Mouse (Mus musculus): ENCODE measurements around the gene Pbsn. TPM values are rescaled to one million over a fixed set of nuclear protein-coding genes. Genes with fewer than 3 reads are reported as not detected.

Pbsn gene
- polyA plus RNA-seq, 1 experiment: not detected

DNA sequence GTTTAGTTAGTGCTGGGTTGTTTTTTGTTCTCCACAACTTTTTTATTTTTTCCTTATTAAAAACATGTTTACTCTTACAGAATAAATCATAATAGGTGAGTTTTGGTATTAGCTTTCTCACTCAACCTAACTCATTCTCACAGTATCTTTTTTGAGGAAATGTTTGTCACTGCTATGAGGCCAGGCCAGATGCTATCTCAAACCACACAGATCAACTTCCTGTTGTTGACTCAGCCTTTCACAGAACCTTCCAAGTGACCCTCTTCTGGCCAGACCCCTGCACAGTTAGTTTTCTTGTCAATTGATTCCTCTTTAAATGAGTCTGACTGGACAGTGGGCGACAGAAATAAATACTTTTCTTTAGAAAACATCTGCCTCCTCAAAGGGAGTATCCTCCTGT is 51.9 kb downstream of the Pbsn start:
- DNase-seq: no peak
- WGBS: 57% methylated on average over 1 of the region's 1 CpGs

DNA sequence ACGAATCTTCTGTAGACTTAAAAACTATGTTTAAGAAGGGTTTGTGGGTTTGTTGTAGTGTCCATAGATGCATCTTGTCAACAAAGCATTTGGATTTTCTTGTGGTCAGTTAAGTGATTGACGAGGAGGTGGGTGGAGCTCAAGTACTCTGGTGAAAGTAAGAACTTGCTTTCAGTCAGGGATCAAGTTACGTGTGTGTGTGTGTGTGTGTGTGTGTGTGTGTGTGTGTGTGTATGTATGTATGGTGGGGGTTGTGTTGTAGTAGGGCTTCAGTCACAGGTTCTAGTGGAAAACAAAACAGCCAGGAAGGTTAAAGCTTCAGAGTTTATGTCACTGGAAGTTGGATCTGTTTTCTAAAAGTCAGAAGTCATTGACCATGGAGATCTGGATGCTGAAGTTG is 53.9 kb downstream of the Pbsn start:
- Histone ChIP-seq H3K4me3 (ENCODE audit: control insufficient read depth, insufficient read depth, low read length) (no peak overlapping the region), H3K27me3 (ENCODE audit: control insufficient read depth, insufficient read depth, low read length) (no peaks in the 10 kb centered on the region), H3K36me3 (ENCODE audit: control insufficient read depth, insufficient read depth, low read length) (no peaks in the 10 kb centered on the region), H3K4me1 (replicated peaks; ENCODE audit: control insufficient read depth, insufficient read depth, low read length) (peaks cover 10% of the 10 kb centered on the region), H3K27ac (ENCODE audit: control insufficient read depth, insufficient read depth, low read length) (no peak overlapping the region)
- TF ChIP-seq CTCF (IDR thresholded peaks at IDR 0.05; ENCODE audit: borderline replicate concordance, control insufficient read depth, extremely low read depth, insufficient read depth, low read length, poor library complexity) (no peak), POLR2A (IDR thresholded peaks at IDR 0.05; ENCODE audit: control insufficient read depth, extremely low read depth, insufficient read depth, low read length, poor library complexity) (no peak)
- 89% methylated on average over 3 of the region's 3 CpGs for WGBS
- no peak for DNase-seq

More for the DNA sequence above, 51.9 kb downstream of the Pbsn start:
- Histone ChIP-seq H3K4me1 (replicated peaks; ENCODE audit: control insufficient read depth, insufficient read depth, low read length) (peaks cover 1% of the 10 kb centered on the region), H3K4me3 (ENCODE audit: control insufficient read depth, insufficient read depth, low read length) (no peak overlapping the region), H3K27ac (ENCODE audit: control insufficient read depth, insufficient read depth, low read length) (no peak overlapping the region), H3K27me3 (ENCODE audit: control insufficient read depth, insufficient read depth, low read length) (no peaks in the 10 kb centered on the region), H3K36me3 (ENCODE audit: control insufficient read depth, insufficient read depth, low read length) (no peaks in the 10 kb centered on the region)
- no peak for TF ChIP-seq CTCF (IDR thresholded peaks at IDR 0.05; ENCODE audit: borderline replicate concordance, control insufficient read depth, extremely low read depth, insufficient read depth, low read length, poor library complexity)
- no peak for TF ChIP-seq POLR2A (IDR thresholded peaks at IDR 0.05; ENCODE audit: control insufficient read depth, extremely low read depth, insufficient read depth, low read length, poor library complexity)

DNA sequence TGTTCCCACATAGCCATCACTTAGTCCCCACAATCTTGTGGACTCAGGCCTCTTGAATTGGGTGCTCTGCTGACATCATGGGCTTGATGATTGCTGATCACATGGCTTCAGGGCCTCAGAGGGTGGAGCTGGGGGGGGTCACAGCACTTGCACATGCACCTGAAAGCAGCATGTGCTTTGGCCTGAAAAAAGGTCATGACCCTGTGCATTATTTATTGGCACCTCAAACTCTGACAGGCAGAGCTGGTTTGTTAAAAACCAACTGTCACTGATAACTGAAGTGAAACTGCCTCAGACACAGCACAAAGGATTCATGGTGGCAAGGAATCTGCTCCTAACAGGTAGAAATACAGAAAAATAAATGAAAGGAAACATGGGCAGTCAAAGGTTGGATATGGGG is 55.6 kb downstream of the Pbsn start:
- Histone ChIP-seq H3K4me1 (replicated peaks; ENCODE audit: control insufficient read depth, insufficient read depth, low read length) (peaks cover 15% of the 10 kb centered on the region), H3K27ac (ENCODE audit: control insufficient read depth, insufficient read depth, low read length) (no peak overlapping the region), H3K27me3 (ENCODE audit: control insufficient read depth, insufficient read depth, low read length) (no peaks in the 10 kb centered on the region), H3K36me3 (ENCODE audit: control insufficient read depth, insufficient read depth, low read length) (no peaks in the 10 kb centered on the region), H3K4me3 (ENCODE audit: control insufficient read depth, insufficient read depth, low read length) (no peak overlapping the region)
- no peak for DNase-seq
- TF ChIP-seq POLR2A (IDR thresholded peaks at IDR 0.05; ENCODE audit: control insufficient read depth, extremely low read depth, insufficient read depth, low read length, poor library complexity): no peak
- no peak for TF ChIP-seq CTCF (IDR thresholded peaks at IDR 0.05; ENCODE audit: borderline replicate concordance, control insufficient read depth, extremely low read depth, insufficient read depth, low read length, poor library complexity)

DNA sequence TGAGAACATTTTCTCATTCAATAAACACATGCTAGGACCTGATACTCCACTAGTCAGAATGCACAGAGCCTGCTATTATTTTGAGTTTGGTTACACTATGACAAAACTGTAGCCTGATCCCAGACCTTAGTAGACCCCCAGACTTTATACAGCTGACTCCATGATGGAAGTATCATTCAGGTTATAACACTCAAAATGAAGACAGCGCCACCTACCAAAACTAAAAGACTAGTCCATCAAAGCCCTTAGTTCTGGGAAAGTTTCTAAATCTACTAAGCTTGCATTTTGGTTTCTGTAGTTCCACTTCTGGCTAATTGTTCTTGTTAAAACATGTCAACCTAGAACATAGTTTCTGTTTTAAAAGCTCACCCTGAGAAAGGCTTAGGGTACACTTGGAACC is 56.5 kb downstream of the Pbsn start:
- H3K4me3 ChIP-seq (ENCODE audit: control insufficient read depth, insufficient read depth, low read length): no peak overlapping the region
- H3K4me1 ChIP-seq (replicated peaks; ENCODE audit: control insufficient read depth, insufficient read depth, low read length): peaks cover 15% of the 10 kb centered on the region
- no peak for DNase-seq
- no peak for TF ChIP-seq CTCF (IDR thresholded peaks at IDR 0.05; ENCODE audit: borderline replicate concordance, control insufficient read depth, extremely low read depth, insufficient read depth, low read length, poor library complexity)
- no peak for TF ChIP-seq POLR2A (IDR thresholded peaks at IDR 0.05; ENCODE audit: control insufficient read depth, extremely low read depth, insufficient read depth, low read length, poor library complexity)
- no peaks in the 10 kb centered on the region for H3K27me3 ChIP-seq (ENCODE audit: control insufficient read depth, insufficient read depth, low read length)
- 89% methylated on average over 1 of the region's 1 CpGs for WGBS
- H3K27ac ChIP-seq (ENCODE audit: control insufficient read depth, insufficient read depth, low read length): no peak overlapping the region
- H3K36me3 ChIP-seq (ENCODE audit: control insufficient read depth, insufficient read depth, low read length): no peaks in the 10 kb centered on the region

DNA sequence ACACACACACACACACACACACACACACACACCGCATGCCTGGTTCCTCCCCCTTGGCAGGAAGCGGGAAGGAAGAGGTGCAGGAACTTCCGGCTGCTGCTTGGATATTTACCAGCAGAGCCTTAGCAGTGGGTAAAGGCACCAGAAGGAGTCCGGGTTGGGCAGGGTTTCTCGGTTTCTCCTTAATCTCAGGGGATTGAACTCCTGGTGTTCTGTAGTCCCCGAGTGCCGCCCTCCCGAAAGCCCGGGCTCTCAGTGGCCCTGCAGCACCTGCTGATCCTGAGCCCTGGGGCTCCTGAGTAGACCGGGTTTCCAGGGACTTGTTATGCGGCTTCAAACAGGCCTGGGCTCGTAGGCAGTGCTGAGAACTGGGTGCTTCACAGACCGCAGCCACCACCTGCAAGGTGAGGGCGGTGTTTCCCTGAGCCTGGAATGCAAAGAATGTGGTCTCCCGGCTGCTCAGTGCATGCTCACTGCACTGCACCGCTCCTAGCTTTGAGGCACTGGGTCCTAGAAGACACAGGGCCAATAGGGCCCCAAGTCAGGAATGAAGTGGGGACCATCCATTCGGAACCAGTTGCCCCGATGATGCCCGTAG is 57.1 kb downstream of the Pbsn start, which contains the start of gene Prkx:
Gene Prkx, minus strand, starts transcription at position 41 of the 598 bp plus-strand sequence.
- Histone ChIP-seq H3K4me1 (replicated peaks; ENCODE audit: control insufficient read depth, insufficient read depth, low read length) (peaks cover 15% of the 10 kb centered on the region), H3K27ac (ENCODE audit: control insufficient read depth, insufficient read depth, low read length) (peak within 1 kb of the TSS; percentile 90), H3K27me3 (ENCODE audit: control insufficient read depth, insufficient read depth, low read length) (no peaks in the 10 kb centered on the region), H3K36me3 (ENCODE audit: control insufficient read depth, insufficient read depth, low read length) (no peaks in the 10 kb centered on the region), H3K4me3 (ENCODE audit: control insufficient read depth, insufficient read depth, low read length) (peak within 1 kb of the TSS; percentile 93)
- TF ChIP-seq POLR2A (IDR thresholded peaks at IDR 0.05; ENCODE audit: control insufficient read depth, extremely low read depth, insufficient read depth, low read length, poor library complexity): no peak
- no peak for TF ChIP-seq CTCF (IDR thresholded peaks at IDR 0.05; ENCODE audit: borderline replicate concordance, control insufficient read depth, extremely low read depth, insufficient read depth, low read length, poor library complexity)
- no peak for DNase-seq
- 8% methylated on average over 17 of the region's 19 CpGs for WGBS

DNA sequence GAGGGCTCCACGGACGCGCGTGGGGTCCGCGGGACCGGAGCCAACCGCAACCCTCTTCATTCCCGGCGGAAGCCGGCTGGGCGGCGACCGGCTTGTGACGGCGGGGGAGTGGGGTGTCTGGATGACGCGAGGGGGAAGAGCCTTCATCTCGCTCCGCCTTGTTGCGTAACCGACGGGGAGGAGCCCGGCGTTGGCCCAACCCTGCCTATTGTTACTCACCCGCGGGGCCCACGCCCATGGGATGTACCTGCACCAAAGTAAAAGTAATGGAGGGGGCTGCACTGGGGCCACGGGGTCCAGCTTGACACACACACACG is 57.6 kb downstream of the Pbsn start:
- WGBS: under 1% methylated on average over 30 of the region's 30 CpGs
- Histone ChIP-seq H3K4me1 (replicated peaks; ENCODE audit: control insufficient read depth, insufficient read depth, low read length) (peaks cover 15% of the 10 kb centered on the region), H3K4me3 (ENCODE audit: control insufficient read depth, insufficient read depth, low read length) (peak overlapping the region; percentile 93), H3K27ac (ENCODE audit: control insufficient read depth, insufficient read depth, low read length) (peak overlapping the region; percentile 90), H3K27me3 (ENCODE audit: control insufficient read depth, insufficient read depth, low read length) (no peaks in the 10 kb centered on the region), H3K36me3 (ENCODE audit: control insufficient read depth, insufficient read depth, low read length) (no peaks in the 10 kb centered on the region)
- TF ChIP-seq POLR2A (IDR thresholded peaks at IDR 0.05; ENCODE audit: control insufficient read depth, extremely low read depth, insufficient read depth, low read length, poor library complexity) (peak; percentile 50; the same call in 1 of the 2 replicates), CTCF (IDR thresholded peaks at IDR 0.05; ENCODE audit: borderline replicate concordance, control insufficient read depth, extremely low read depth, insufficient read depth, low read length, poor library complexity) (no peak)
- DNase-seq: peak; percentile 89
